Mouse (Mus musculus): ENCODE results near the gene Gnptab.
A peak's percentile ranks its signal among the peaks of the same experiment; 100 is the strongest.

Gnptab gene

DNA sequence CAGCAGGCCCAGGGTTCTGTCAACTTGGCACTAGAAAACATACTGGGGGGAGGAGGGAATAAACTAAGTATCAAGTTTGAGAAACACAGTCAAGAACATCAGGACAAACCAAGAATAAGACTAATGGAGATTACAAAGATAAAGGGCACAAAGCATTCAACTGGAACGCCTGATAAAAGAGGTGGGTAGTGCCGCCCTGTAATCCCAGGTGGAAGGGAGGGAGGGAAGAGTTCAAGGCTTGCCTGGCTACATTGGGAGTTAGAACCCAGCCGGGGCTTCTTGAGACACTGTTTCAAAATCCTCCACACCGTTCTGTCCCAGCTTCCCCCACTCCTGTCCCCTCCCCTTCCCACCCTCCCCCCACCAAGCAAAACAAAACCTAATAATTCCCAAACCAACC lies 1.3 kb upstream of the Gnptab start:
- DNase-seq = no peak

DNA sequence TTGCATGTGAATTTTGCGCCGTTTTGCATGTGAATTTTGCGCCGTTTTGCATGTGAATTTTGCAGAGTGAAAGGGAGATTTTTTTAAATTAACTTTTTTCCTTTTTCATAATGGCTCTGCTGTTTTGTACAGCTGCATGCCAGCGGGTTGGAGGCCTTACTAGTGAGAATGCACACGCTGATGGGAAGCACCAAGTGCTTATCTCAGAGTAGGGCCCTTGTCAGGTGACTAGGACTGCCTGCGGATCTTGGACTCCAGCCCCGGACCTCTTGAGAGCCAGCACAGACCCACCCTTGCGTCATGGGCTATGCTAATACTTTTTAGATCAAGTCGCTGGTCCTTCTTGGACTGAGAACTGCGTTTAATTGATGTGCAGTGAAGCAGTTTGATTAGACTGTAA lies 1.1 kb downstream of the Gnptab start:
- DNase-seq = no peak

DNA sequence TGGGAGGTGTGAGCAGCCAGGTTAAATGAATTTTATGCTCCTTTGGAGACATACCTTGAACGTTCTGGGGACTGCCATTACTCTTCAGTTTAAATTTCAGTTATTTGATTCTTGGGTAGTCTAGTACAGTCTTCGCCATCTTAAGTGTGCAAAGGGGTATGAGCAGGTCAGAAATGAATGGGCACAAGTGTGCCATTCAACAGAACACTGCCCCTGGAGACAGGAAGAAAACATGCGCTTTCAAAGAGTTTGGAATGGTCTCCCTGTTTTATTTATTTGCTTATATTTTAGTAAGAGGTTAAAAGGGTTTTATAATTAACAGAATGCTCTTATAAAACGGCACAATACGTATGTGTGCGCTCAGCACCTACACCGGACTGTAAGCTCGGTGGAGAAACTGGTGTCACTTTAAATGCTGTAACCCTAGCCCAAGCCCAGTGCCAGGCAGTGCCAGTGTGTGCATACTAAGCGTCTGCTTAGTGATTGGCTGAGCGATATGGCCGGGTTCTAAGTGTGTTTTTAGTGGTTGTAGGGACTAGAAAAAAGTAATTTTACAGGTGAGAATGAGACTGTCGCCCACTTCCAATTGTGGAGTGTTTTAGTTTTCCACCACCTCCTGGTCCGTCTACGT lies 1.6 kb downstream of the Gnptab start:
- DNase-seq = no peak

DNA sequence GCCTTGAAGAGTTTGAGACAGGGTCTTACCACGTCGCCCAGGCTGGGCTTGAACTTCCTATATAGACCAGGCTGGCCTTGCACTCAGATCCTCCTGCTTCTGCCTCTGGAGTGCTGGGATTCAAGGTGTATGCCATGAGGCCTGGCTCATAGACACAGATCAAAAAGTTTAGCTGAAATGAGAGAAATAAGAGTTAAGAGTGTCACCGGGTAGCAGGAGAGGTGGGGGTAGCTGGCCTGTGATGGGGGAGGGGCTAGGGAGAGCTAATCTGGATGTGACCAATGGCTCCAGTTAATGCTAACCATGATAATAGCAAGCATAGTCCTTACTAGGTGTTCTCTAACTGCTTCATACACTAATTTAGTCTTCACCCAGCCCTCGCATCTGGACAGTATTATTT lies 2.4 kb downstream of the Gnptab start:
- no peak for DNase-seq

DNA sequence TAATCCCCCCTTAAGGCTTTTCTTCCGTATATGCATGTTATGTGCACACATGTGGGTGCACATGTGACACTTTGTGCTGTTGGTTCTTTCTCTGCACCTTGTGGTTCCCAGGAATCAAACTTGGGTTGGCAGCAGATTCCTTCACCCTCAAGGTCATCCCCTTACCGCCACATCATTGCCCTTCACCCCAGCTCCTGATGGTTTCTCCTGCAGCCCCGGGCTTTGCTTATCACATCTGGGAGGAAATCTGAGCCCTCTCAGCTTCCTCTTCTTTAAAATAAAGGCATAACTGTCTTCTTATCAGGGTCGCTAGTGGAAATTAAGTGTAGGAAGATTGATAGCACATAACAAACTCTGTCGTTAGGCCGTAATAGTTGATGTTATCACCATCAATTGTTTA lies 3.1 kb downstream of the Gnptab start:
- no peak for DNase-seq

DNA sequence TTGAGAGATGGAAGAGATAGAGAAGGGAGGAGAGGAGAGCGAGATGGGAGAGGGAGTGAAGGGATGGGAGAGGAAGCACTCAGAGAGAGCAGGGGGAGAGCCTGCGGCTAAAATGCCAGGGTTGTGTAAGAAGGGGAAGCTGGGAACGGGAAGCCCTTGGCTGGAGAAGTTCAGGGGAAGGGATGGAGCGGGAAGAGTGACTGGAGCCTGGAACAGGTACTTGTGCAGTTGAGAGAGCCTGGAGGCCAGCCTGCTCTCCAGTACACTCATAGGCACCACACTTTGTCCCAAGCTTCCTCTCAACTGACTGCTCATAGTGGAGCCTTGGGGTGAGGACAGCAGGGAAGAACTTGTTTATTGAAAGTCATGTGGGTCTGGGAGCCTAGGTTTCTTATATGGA lies 4.5 kb downstream of the Gnptab start:
- no peak for DNase-seq

DNA sequence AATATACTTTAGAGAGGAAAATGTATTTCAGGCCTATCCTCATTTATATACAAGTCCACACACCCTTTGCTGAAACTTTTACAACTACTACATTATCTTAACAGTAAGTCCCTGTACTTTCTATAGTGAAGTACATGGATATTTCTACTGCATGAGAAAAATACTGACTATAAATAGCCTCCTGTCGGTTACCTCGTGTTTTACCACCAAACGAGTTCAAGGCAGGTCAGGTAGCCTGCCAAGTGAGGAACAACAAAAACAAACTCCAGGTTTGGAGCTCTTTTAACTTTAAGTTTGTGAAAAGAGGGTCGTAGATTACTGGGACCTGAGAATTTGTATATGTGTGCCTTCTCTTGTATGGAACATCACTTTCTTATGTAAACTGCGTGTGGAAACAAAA lies 5.1 kb downstream of the Gnptab start:
- no peak for DNase-seq

DNA sequence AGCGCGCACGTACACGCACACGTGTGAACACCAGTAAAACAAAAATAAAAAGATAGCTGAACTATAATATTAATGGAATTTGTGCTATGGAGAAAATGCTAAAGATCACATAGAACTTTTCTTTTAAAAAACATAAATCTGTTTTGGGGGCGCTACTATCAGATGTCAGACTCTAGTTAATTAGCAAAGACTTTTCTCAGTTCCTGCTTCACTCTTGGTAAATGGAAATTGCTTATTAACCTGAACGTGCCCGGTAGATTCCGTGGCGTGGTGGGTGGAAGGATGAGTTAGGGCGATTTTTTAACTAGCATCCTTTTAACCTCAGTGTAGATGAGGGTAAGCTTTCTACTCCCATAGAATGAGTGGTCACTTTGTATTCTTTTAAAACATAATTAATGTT lies 6.4 kb downstream of the Gnptab start:
- DNase-seq = no peak

DNA sequence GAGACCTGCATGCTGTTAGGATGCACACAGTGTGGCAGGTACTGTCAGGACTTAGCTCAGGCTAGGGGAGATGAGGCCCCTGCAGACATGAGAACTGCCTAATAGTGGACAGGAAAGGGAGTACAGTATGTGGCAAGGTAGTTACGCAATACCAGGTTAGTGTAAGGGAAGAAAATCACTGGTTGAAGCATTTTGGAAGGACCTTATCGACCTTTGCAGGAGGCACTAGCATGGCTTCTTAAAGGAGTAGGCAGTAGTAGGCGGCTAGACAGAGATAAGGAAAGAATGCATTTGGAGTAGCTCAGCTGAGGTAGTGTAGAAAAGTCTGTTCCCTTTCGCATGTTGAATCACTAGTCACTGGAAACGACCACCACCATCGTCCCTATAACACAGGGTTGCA lies 6.8 kb downstream of the Gnptab start:
- no peak for DNase-seq

DNA sequence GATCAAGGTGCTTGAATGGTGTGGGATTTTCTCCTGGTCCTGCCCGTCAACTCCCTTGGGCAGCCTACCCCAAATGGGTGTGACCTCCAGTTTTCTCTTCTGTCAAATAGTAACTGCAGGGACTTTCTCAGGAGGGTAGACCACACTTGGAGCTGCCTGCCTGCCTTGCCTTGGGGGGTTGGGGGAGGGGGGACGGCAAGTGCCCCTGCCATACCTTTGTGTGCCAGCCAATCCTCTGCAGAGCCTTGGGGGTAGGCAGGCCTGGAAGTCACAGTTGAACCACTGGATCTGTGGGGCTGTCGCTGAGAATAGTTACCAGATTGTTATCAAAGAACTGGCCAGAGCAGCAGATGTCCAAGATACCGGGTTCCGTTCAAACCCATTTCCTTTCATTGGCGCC lies 7.3 kb downstream of the Gnptab start:
- DNase-seq = no peak

DNA sequence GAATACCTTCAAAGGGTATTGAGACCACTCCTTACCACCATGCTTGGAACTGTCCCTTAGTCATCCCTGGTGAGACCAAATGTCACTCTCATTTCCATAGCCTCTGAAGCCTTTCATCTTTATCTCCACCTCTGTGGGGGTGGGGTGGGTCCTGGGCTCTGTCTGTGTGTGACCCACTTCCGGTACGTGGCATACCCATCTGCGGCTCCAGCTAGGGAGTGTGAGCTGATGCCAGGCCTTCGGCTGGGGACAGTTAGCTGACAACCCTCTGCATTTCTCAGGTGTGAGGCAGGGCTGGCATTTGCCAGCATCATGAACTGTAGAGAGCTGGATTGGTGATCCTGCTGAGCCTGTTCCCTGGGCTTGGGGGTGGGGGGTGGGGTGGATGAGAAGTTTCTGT lies 10.6 kb downstream of the Gnptab start:
- peak; percentile 69 to 76 for DNase-seq

DNA sequence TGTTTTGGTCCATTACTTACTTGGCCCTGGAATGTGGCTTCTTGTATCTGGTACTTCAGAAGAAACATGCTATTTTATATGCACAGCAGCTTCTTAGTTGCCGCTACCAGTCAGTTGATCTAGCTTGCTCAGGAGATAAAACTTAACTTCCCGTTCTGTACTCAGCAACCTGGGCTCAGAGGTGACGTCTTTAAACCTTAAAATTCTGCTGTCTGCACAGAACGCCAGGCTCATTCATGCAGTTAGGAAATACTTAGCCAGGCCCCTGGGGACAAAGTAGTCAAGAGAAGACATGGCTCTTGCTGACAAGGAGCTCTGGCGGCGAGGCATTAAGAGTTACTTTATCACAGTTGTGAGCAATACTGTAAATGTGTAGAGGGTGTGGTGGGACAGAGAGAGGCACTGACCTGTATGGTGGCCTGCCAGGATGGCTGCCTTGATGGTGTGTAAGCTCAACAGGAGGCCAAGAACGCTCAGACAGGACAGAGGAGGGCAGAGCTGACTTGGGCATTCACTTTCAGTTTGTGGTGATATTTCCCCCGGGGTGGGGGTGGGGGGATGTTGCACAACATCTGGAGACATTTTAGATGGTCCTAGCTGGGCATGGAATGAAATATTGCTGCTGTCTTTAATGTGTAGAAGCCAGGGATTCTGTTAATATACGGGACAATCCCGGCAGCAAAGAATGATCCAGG lies 11.3 kb downstream of the Gnptab start:
- peak; percentile 80 to 83 for DNase-seq

DNA sequence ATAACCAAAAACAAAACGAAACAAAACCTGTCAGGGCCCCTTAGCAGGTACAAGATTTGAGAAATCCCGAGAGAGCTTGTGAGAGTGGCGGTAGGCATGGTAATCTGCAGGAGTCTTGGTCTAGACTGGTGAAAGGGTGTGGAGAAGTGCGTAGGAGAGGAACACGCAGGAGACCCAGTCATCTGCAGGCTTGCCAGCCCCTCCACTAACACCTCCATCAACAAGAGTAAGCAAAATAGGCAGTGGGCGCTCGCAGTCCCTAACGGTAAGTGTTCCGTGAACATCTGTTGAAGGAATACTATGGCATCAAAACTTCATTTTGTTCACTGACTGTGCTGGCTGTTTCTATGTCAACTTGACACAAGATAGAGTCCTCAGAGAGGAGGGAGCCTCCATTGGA lies 12.6 kb downstream of the Gnptab start:
- DNase-seq = no peak

DNA sequence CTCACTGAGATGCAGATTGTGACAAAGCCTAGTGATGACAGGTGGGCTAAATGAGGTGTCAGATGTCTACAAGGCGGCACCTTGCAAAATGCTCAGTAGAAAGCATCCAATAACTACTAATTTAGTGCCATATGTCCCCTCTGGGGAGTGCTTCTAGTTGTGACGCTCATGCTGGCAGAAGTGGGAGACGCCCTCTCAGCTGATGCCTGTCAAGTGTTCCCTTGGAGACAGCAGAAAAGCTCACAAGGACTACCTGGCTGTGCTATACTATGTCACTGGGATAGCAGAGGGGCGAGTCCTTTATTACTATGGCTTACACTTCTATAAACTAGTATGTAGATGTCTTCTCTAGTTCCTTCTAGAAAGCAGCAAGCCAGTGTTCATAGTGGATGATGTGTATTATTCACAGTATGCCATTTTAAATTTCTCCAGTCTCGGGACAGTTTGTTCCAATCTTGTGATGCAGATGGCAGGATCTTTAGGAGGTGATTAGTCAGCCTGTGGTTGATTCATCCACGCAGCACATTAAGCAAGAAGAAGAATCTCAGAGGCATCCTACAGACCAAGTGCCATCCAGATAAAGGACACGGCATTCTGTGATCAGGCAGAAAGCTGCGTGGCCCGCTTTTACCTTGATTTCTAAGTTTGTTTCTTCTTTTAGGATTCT lies 13.4 kb downstream of the Gnptab start:
- no peak for DNase-seq

DNA sequence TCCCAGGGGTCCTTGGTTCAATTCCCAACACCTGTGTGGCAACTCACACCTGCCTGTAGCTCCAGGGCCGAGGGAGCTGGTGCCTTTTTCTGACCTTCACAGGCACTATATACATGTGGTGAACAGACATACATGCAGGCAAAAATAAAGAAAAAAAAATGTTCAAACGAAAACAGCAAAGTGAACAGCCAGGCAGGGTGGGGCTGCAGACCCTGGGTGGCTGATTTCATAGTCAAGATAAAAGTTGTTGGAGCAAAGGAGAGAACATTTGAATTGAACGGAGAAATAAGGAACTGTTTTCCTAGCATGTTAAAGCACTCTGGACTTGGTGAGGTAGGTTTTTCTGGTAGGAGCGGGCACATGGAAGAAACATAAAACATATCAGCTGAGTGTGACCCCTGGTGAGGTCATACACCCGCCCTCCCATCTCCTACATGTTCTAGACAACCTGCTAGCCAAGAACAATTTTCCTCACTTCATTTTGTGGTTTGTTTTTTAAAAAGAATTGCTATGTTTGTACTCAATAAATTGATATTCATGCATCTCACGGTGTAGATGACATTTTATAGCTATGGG lies 19.8 kb downstream of the Gnptab start:
- DNase-seq = no peak

DNA sequence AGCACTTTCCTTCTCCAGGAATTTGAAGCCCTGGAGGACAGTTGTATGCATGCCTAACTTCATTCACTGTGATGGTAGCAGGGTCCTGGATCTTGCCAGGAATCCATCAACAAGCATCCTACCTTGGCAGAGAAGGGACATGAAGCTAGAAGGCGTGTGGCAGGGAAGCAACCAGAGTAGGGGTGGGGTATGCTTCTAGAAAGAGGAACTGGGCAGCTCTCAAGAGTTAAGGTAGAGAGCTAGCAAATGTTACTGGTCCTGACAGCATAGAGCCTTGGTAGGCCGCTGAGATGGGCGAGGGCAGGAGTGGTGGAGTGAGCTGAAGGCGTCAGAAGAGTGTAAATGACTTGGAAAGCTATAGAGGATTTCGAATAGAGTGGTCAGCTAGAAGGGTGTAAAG lies 20.3 kb downstream of the Gnptab start:
- DNase-seq = peak in 1 of 2 experiments; percentile 38

DNA sequence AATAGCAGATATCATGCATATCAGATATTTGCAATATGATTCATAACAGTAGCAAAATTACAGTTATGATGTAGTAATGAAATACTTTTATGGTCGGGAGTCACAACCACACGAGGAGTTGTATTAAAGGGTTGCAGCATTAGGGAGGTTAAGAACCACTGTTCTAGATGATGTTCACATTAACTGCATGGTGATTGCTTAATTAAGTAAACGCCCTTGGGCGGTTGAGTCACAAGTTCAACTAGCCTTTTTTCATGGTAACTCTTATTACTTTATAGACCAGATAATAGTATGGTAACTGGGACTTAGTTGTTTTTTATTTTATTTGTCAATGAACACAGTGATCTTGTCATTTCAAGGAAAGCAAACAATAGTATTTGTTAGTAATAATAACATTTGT lies 24.1 kb downstream of the Gnptab start:
- no peak for DNase-seq

DNA sequence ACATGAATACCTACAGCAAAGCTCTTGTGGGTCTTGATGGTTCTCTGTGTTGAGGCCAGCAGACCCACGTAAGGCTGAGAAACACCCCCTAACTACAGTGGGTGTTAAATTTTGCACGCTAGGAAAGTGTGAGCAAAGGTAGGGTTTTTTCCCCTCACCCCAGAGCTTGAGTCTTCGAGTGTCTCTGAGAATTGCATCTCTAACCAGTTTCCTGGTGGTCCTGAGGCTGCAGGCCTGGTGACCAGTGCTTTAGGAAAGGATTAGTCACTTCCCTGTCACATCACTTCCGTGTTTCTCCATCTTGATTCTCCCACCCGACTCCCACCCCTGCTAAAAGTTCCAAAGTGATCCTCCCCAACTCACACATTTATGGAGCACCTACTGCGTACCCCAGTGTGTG lies 25.3 kb downstream of the Gnptab start:
- no peak for DNase-seq

DNA sequence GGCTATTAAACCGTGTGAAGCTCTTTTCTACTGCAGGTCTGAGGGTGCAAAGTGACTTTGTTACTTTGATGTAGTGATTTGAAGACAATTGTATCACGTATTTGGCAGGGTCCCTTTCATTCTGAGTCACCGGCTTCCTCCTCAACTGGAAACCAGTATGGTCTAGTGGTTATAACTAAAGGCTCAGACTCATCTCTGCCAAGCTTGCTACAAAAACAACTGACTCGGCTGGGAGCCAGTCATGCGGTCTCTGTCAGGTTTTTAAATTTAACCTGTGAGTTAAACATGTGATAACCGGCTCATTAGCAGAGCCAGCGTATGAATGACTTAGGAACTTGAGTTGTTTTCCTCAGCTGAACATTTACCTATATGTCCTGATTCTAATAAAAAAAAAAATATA lies 26.9 kb downstream of the Gnptab start:
- DNase-seq = no peak

DNA sequence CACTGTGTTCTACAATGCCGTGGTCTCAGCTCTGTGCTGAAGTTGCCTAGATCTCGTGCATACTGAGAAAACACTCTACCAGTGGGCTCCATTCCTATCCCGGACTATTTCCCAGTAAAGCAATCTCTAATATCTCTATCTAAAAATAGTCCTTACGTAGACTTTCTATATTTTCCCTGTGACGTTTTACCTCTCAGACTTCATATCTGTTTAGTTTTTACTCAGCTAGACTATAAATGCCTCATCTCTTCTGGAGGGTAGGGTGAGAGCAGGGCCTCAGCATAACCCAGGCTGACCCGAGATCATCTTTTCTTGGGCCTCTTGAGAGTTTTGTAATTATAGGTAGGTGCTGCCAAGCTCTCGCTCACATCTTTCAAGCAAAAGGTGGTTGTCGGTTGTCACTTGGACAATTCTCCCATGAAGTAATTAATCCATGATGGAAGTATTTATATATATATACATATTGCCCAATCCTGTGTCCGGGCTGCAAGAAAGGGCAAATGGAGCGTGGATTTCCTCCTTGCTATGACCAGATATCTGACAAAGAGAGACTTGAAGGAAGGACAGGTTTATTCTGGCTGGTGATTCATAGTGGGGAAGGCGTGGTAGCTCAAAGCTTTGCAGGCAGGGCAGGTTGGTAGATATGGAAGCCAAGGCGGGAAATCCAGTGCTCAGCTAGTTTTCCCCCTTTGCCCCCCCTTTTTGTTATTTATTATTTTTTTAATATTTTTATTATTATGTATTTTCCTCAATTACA lies 29.1 kb downstream of the Gnptab start:
- no peak for DNase-seq

DNA sequence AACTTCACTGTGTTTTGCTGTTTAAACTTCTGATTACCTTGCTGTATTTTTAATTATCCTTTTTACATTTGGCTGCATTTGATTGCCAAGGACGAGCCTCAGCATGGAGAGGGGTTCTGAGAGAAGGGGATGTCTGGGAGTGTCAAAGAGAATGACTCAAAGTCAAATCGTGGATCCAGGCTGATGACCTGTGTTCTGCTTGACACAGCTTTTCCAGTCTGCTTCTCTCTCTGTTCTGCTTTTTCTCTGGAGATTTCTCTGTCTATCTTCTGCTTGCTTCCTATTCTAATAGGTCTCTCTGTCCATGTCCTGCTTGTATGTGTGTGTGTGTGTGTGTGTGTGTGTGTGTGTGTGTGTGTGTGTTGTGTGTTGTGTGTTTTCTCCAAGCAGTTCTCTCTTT lies 30.8 kb downstream of the Gnptab start:
- peak in 1 of 2 experiments; percentile 15 for DNase-seq

DNA sequence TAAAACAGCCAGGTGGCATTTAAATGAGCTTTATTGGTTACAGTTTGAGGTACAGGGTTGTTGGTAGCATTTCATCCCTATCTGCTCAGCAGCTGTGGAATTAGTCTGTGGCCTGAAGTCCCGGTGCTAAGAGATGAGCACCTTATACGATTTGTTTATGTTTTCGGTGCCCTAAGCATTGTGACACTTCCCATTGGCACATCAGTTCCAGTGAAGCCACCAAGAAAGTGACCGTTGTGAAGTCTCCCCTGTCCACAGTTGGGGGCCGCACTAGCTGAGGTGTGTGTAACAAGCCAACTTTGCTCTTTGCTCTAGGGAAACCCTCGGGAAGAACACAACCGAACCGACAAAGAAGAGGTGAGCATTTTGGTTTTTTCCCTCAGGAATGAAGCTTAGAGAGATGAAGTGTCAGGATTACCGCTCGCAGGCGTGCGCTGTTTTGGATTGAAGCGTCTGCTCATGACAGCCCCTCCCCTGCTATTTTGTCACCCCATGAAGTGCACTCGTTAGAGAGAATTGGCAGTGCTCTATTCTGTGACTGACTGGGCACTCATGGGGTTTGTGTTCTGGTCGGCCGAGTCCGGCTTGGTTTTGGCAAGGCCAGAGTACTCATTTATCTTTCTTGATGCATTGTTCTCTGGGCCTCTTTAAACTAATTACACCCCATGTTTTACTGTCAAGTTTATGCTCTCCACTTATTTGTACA lies 33.5 kb downstream of the Gnptab start:
- DNase-seq = no peak

DNA sequence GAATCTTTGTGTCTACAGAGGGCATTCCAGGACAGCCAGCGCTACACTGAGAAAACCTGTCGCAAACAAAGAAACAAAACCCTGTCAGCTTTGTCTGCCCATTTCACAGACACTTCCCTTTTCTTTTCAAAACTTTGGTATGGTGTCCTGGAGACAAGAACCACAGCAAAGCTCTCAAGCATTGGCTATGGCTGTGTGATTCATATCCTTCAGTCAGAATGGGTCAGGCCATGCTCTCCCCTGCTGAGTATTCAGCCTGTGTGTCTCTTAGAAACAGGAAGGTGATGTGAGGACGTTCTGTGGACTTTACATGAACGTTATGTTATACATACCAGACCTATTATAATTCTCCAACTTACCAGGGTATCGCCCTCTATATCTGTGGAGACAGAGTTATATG lies 38.8 kb downstream of the Gnptab start:
- DNase-seq = peak; percentile 27 to 36

Measured in B cell, adult 2 months (primary cell).